ENCODE assay signal across 13 mouse cellular contexts in the genomic region with DNA sequence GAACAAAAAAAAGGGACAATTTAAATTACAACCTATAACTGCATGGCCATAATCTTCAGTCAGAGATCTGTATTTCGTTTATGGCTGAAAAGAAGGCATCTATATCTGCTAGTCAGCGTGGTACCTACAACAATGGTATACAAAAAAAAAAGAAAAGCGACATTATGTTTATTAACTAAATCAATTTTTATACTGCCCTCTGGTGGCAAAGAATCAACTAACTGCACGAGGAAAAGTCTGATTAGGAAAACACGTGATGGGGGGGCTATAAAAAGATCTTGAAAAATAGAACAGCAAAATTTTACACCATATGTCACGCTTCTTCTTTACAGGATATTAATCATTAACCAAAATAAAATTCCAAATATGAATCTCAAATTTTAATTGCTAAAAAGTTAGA.
A peak's percentile ranks its signal among the peaks of the same experiment; 100 is the strongest.
DNase-seq lines count a peak whose midpoint lies in the region; ATAC-seq and TF ChIP-seq lines count a peak whose summit lies in the region.
"Had no signal": no experiment of that assay in that cellular context is flagged by ENCODE, and none has a peak within 500 bp of the region (broad histone marks: within the 10 kb centered on the region; RNA-seq: fewer than 3 reads in every experiment).

No protein-coding gene starts in this region.

- H3K9me3 ChIP-seq in forebrain, postnatal 0 days (ENCODE audit: low read length), result no peaks in the 10 kb centered on the region
- H3K9me3 ChIP-seq in forebrain, embryonic 12.5 days, result no peaks in the 10 kb centered on the region
- no peaks in the 10 kb centered on the region for H3K9me3 ChIP-seq in E14TG2a.4 (ENCODE audit: low read length)
- H3K9me3 ChIP-seq: limb, embryonic 13.5 days; midbrain, embryonic 15.5 days had no signal

- H3K27ac ChIP-seq in forebrain, postnatal 0 days (ENCODE audit: low read depth, low read length), result no peak overlapping the region
- H3K27ac ChIP-seq in forebrain, embryonic 12.5 days, result no peak overlapping the region
- H3K27ac ChIP-seq in layer of hippocampus, adult 2 months, result no peak overlapping the region
- H3K27ac ChIP-seq: limb, embryonic 13.5 days; midbrain, embryonic 15.5 days had no signal

- peak; percentile 56 for TF ChIP-seq CTCF in forebrain, postnatal 0 days (IDR thresholded peaks at IDR 0.05; ENCODE audit: low read depth)
- peak; percentile 83 for TF ChIP-seq CTCF in layer of hippocampus, adult 2 months (conservative IDR thresholded peaks at IDR 0.05)
- TF ChIP-seq CTCF in E14TG2a.4 (conservative IDR thresholded peaks at IDR 0.05; ENCODE audit: low read length), result peak; percentile 42

- no peak overlapping the region for H3K4me2 ChIP-seq in forebrain, postnatal 0 days (ENCODE audit: low read depth)
- H3K4me2 ChIP-seq in forebrain, embryonic 12.5 days, result no peak overlapping the region
- H3K4me2 ChIP-seq: limb, embryonic 13.5 days; midbrain, embryonic 15.5 days had no signal

- no peaks in the 10 kb centered on the region for H3K27me3 ChIP-seq in forebrain, postnatal 0 days (ENCODE audit: insufficient read depth, low read length)
- H3K27me3 ChIP-seq in forebrain, embryonic 12.5 days, result no peaks in the 10 kb centered on the region
- no peaks in the 10 kb centered on the region for H3K27me3 ChIP-seq in E14TG2a.4 (ENCODE audit: insufficient read depth, low read length)
- H3K27me3 ChIP-seq: limb, embryonic 13.5 days; midbrain, embryonic 15.5 days had no signal

- WGBS in forebrain, postnatal 0 days, result 17% methylated on average over 6 of the region's 6 CpGs
- 40% methylated on average over 6 of the region's 6 CpGs for WGBS in forebrain, embryonic 12.5 days

- no peaks in the 10 kb centered on the region for H3K4me1 ChIP-seq in forebrain, postnatal 0 days (ENCODE audit: insufficient read depth)
- no peaks in the 10 kb centered on the region for H3K4me1 ChIP-seq in forebrain, embryonic 12.5 days
- 0 out of 2 replicates have a peak, but pooled peaks cover 4% of the 10 kb centered on the region for H3K4me1 ChIP-seq in E14TG2a.4 (replicated peaks; ENCODE audit: low read depth, low read length)

- no peak for ATAC-seq in forebrain, postnatal 0 days
- ATAC-seq in forebrain, embryonic 12.5 days (ENCODE audit: low FRiP score), result no peak
- ATAC-seq in CD4-positive, CD25-positive, alpha-beta regulatory T cell, adult 4 months, result no peak
- ATAC-seq: midbrain, embryonic 15.5 days had no signal

- no peak overlapping the region for H3K4me3 ChIP-seq in forebrain, postnatal 0 days (ENCODE audit: low read depth, low read length)
- H3K4me3 ChIP-seq in forebrain, embryonic 12.5 days (replicated peaks), result no peak overlapping the region
- no peak overlapping the region for H3K4me3 ChIP-seq in layer of hippocampus, adult 2 months
- H3K4me3 ChIP-seq in E14TG2a.4 (replicated peaks; ENCODE audit: low read length), result no peak overlapping the region
- H3K4me3 ChIP-seq: erythroblast, embryonic 14.5 days; limb, embryonic 13.5 days; midbrain, embryonic 15.5 days had no signal

- DNase-seq in forebrain, postnatal 0 days, result peak; percentile 64
- DNase-seq in layer of hippocampus, adult 2 months (ENCODE audit: low spot score in 2 of 2), result peak in 1 of 2 experiments; percentile 21
- no peak for DNase-seq in layer of hippocampus, postnatal 10 days (ENCODE audit: low spot score in 2 of 2)
- peak; percentile 1 for DNase-seq in lung, postnatal 25 days (ENCODE audit: low spot score)
- DNase-seq in gastrocnemius, postnatal 25 days, result no peak
- DNase-seq: kidney, postnatal 4 days had no signal

- no peaks in the 10 kb centered on the region for H3K36me3 ChIP-seq in forebrain, postnatal 0 days (ENCODE audit: insufficient read depth)
- no peaks in the 10 kb centered on the region for H3K36me3 ChIP-seq in forebrain, embryonic 12.5 days (replicated peaks)
- H3K36me3 ChIP-seq in E14TG2a.4 (ENCODE audit: insufficient read depth, low read length), result no peaks in the 10 kb centered on the region
- H3K36me3 ChIP-seq: G1E; midbrain, embryonic 15.5 days had no signal

- no peak overlapping the region for H3K9ac ChIP-seq in forebrain, postnatal 0 days
- no peak overlapping the region for H3K9ac ChIP-seq in forebrain, embryonic 12.5 days
- H3K9ac ChIP-seq: limb, embryonic 13.5 days; midbrain, embryonic 15.5 days had no signal

Comparison
In these comparisons a context has a peak if more than half of its experiments do, and no peak if none do; other contexts are left out.
1. DNase-seq: peak in forebrain, postnatal 0 days (single experiment) and lung, postnatal 25 days (single experiment); none in layer of hippocampus, postnatal 10 days (0 of 2) and gastrocnemius, postnatal 25 days (single experiment).
2. Peak in every context shown above with its lines, with median percentiles within 50 percentile points of each other: CTCF ChIP-seq.